Mouse (Mus musculus) right cerebral cortex, postnatal 4 days (tissue): ENCODE measurements at regions not wholly inside any gene's neighbourhood (a gene's known extent, or its start where the extent isn't known, plus 50 kb on each side); places are given as distances from the start of the nearest gene placed in this dataset.
"Not testable (repeated sequence)": the region's sequence is repeated elsewhere in the genome, so short reads cannot be mapped to it uniquely, and the experiment has no call there.

Experiments used
- DNase-seq: peaks from one replicate; pipeline ENCODE4 v3.0.0-alpha.2; 2022

GRCm38 (mm10) chr7:111840826-111841225, 61.0 kb upstream of the Galnt18 start:
- DNase-seq = no peak

- no peak for DNase-seq
These were observed 58.4 kb upstream of the Galnt18 start for GRCm38 (mm10) chr7:111838162-111838561.

- not testable (repeated sequence) for DNase-seq
These were observed 54.6 kb upstream of the Galnt18 start for GRCm38 (mm10) chr7:111834356-111834755.

- no peak for DNase-seq
These were observed 50.2 kb upstream of the Galnt18 start for GRCm38 (mm10) chr7:111829931-111830330.
